8 mouse cellular contexts compared by ENCODE assay signal in the genomic region with DNA sequence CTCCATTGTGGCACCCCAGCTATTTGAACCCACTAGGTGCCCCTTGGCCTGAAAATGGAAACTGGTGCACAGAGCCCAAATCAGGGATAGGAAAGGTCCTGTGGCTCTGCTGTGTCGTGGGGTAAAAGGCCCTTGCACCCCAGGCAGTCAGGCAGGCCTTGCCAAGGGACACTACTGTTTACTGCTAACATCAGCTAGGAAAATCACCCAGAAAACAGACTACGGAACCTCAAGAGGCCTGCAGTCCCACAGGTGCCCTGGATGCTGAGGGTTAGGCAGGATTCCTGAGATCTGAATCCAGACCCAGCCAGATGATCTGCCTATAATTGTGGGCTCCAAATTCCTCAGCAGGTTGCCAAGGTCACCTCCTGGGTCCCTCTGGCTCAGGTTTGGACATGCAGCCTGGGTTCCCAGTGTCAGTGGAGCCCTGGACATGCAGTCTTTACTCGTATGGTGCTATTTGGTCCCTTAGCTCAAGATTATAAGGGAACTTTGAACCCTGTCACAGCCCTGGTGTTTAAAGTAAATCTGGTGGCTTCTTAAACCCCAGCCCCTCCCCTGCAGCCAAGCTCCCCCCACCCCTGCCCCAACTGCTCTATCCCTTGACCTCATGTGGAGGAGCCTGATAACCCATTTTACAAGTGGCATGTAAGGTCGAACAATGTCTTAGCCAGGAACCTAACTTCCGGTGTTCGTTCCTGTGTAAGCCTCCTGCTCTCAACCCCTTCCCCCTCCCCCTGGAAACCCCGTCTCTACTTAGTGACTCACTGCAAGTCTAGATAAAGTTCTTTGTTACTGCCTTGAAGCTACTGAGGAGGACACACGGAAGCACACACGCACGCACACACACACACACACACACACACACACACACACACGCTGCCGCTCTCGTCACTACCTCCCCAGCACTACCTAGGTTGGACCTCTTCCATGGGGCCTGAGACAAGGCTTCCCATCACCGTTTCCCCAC. TPM values are rescaled to one million over a fixed set of nuclear protein-coding genes. Genes with fewer than 3 reads are reported as not detected.
DNase-seq lines count a peak whose midpoint lies in the region; ATAC-seq and TF ChIP-seq lines count a peak whose summit lies in the region.

No protein-coding gene starts in this region.

- H3K36me3 ChIP-seq in liver, embryonic 14.5 days (replicated peaks; ENCODE audit: control insufficient read depth, insufficient read depth, low read depth), result no peaks in the 10 kb centered on the region

- TF ChIP-seq POLR2A in lung, adult 2 months (IDR thresholded peaks at IDR 0.05; ENCODE audit: borderline replicate concordance, extremely low read depth, low read depth, low read length), result no peak

- WGBS in lung, adult 2 months, result 40% methylated on average over 14 of the region's 14 CpGs
- 14% methylated on average over 14 of the region's 14 CpGs for WGBS in liver, embryonic 14.5 days (ENCODE audit: insufficient replicate concordance)

- peak; percentile 19; the same call in 1 of the 2 replicates for TF ChIP-seq EP300 in liver, embryonic 14.5 days (IDR thresholded peaks at IDR 0.05; ENCODE audit: low read depth)

- peaks cover 15% of the 10 kb centered on the region for H3K4me1 ChIP-seq in lung, adult 2 months (ENCODE audit: control insufficient read depth, insufficient read depth, low read length)
- H3K4me1 ChIP-seq in liver, embryonic 14.5 days (replicated peaks; ENCODE audit: control insufficient read depth in 2 of 2, insufficient read depth in 2 of 2, low read length in 1 of 2), result peaks cover 21 to 43% of the 10 kb centered on the region in 2 experiments

- H3K27ac ChIP-seq in liver, embryonic 14.5 days, result peak overlapping the region; percentile 41

- DNase-seq in lung, adult 18-20 months, result peak; percentile 17 to 52
- DNase-seq in lung, adult 2 months, result no peak
- DNase-seq in adrenal gland, postnatal 36 days, result peak; percentile 63 to 86
- DNase-seq in heart, postnatal 25 days (ENCODE audit: low spot score), result peak; percentile 14
- peak; percentile 42 to 60 (median 49) for DNase-seq in liver, embryonic 14.5 days (ENCODE audit: low read depth in 3 of 3, low spot score in 3 of 3)
- DNase-seq in thymus, postnatal 10 days (ENCODE audit: low spot score in 2 of 2), result peak; percentile 53 to 56
- DNase-seq in frontal cortex, postnatal 36 days (ENCODE audit: low spot score in 2 of 2), result no peak
- DNase-seq in gastrocnemius, postnatal 10 days, result no peak

- intact Hi-C loops in heart, postnatal 25 days (cut with DNase I), result no loop called here

- no peak overlapping the region for H3K9ac ChIP-seq in liver, embryonic 14.5 days (replicated peaks)

- no peak for TF ChIP-seq CTCF in lung, adult 2 months (IDR thresholded peaks at IDR 0.05; ENCODE audit: insufficient read depth, low read length)
- TF ChIP-seq CTCF in liver, embryonic 14.5 days (IDR thresholded peaks at IDR 0.05; ENCODE audit: low read depth), result no peak

- ATAC-seq in liver, embryonic 14.5 days (ENCODE audit: insufficient read depth), result peak; percentile 67

- H3K4me2 ChIP-seq in liver, embryonic 14.5 days (ENCODE audit: low read depth), result 0 out of 2 replicates have a peak overlapping the region, but pooled peaks have one; percentile 11

- H3K27me3 ChIP-seq in liver, embryonic 14.5 days (ENCODE audit: control insufficient read depth, insufficient read depth, low read length), result no peaks in the 10 kb centered on the region

- H3K4me3 ChIP-seq in lung, adult 2 months (replicated peaks; ENCODE audit: extremely low read depth, low read depth, low read length), result no peak overlapping the region
- H3K4me3 ChIP-seq in liver, embryonic 14.5 days (ENCODE audit: insufficient read depth in 1 of 2, low read depth in 2 of 2, low read length in 2 of 2), result no peak overlapping the region

- H3K9me3 ChIP-seq in liver, embryonic 14.5 days (ENCODE audit: control insufficient read depth, low read length), result no peaks in the 10 kb centered on the region

RNA-seq across cellular contexts. Expression of a gene that starts 28.6 kb away (rescaled TPM):
- polyA plus RNA-seq in lung, adult 2 months (2012; rRNA removed), result 20.6 and 24.5 TPM in 2 replicates
- total RNA-seq in adrenal gland, postnatal 36 days (2021), result 10 to 100 TPM; 25.6 to 39.4 TPM
- total RNA-seq in heart, postnatal 25 days (2021), result 10 to 100 TPM; 66.8 to 71.8 TPM
- polyA plus RNA-seq in liver, embryonic 14.5 days (2012; rRNA removed), result 47.4 and 57.4 TPM in 2 replicates
- 41.8 and 49.8 TPM in 2 replicates for polyA plus RNA-seq in liver, embryonic 14.5 days (2014; fragmentation: Nextera tagmentation; extraction: Ambion mirVana)
- 100 to 1,000 TPM in 1 of 2 experiments, 10 to 100 TPM in 1; 20.3 to 102 TPM for total RNA-seq in gastrocnemius, postnatal 10 days (2021)

RNA-seq across cellular contexts. Expression of a gene that starts 31.7 kb away (rescaled TPM):
- 6.7 and 12.0 TPM in 2 replicates for polyA plus RNA-seq in lung, adult 2 months (2012; rRNA removed)
- 10 to 100 TPM; 44.1 to 67.8 TPM for total RNA-seq in adrenal gland, postnatal 36 days (2021)
- total RNA-seq in heart, postnatal 25 days (2021), result 10 to 100 TPM; 14.8 to 17.4 TPM
- polyA plus RNA-seq in liver, embryonic 14.5 days (2012; rRNA removed), result 7.2 and 9.1 TPM in 2 replicates
- polyA plus RNA-seq in liver, embryonic 14.5 days (2014; fragmentation: Nextera tagmentation; extraction: Ambion mirVana), result 5.8 and 6.2 TPM in 2 replicates
- 10 to 100 TPM; 14.3 to 19.4 TPM for total RNA-seq in gastrocnemius, postnatal 10 days (2021)

Comparison
In these comparisons a context has a peak if more than half of its experiments do, and no peak if none do; other contexts are left out.
1. DNase-seq: peak in lung, adult 18-20 months (2 of 2), adrenal gland, postnatal 36 days (2 of 2), heart, postnatal 25 days (single experiment), liver, embryonic 14.5 days (3 of 3) and thymus, postnatal 10 days (2 of 2); none in lung, adult 2 months (single experiment), frontal cortex, postnatal 36 days (0 of 2) and gastrocnemius, postnatal 10 days (single experiment).